Mouse (Mus musculus): Measurements from ENCODE around the gene Ccn1. TPM values are rescaled to one million over a fixed set of nuclear protein-coding genes. Genes with fewer than 3 reads are reported as not detected.

Ccn1 gene
- not detected for polyA plus RNA-seq (2017; shearing (Covaris generic))

GRCm38 (mm10) chr3:145649852-145650202 is at the start of gene Ccn1:
Ccn1 (minus strand) TSS chr3:145649981.

Other genes with a start within 250 kb of the Ccn1 start
- 42.0 TPM for gene Znhit6, start 73.8 kb downstream of the Ccn1 start, polyA plus RNA-seq (2017; shearing (Covaris generic))
- not detected for gene Ddah1, start 108.7 kb upstream of the Ccn1 start, polyA plus RNA-seq (2017; shearing (Covaris generic))

Measured in CD4-positive, CD25-positive, alpha-beta regulatory T cell, adult 9 weeks (primary cell).